Mouse (Mus musculus) hindbrain, embryonic 15.5 days (tissue): ENCODE data around the gene Tmem212. TPM values are rescaled to one million over a fixed set of nuclear protein-coding genes. Genes with fewer than 3 reads are reported as not detected.

Experiments
- ATAC-seq: fragments of 200-750 bp; cut with Nextera tagmentation; 2 replicates; pipeline ENCODE4 v1.8.0; 2017; ENCODE audit warnings: low read depth, moderate number of reproducible peaks, moderate TSS enrichment; ENCODE audit not compliant: low FRiP score
- H3K27ac ChIP-seq: fragments of 300-500 bp; sonication (generic); replicated peaks from 2 replicates; pipeline ENCODE4 v1.5.1; 2015; ENCODE audit warnings: mild to moderate bottlenecking, inconsistent platforms
- H3K27me3 ChIP-seq: fragments of 300-500 bp; sonication (generic); 2 replicates; pipeline ENCODE4 v1.6.1; 2015; ENCODE audit warnings: control low read depth, inconsistent platforms
- H3K36me3 ChIP-seq: fragments of 300-500 bp; sonication (generic); 2 replicates; pipeline ENCODE4 v1.6.1; 2015; ENCODE audit warnings: control low read depth, inconsistent platforms
- H3K4me1 ChIP-seq: fragments of 300-500 bp; sonication (generic); replicated peaks from 2 replicates; pipeline ENCODE4 v1.6.1; 2015; ENCODE audit warnings: control low read depth, inconsistent platforms
- H3K4me2 ChIP-seq: fragments of 300-500 bp; sonication (generic); 2 replicates; pipeline ENCODE4 v1.6.1; 2015; ENCODE audit warnings: moderate library complexity, mild to moderate bottlenecking, inconsistent platforms
- H3K4me3 ChIP-seq: fragments of 300-500 bp; sonication (generic); 2 replicates; pipeline ENCODE4 v1.5.1; 2015; ENCODE audit warnings: mild to moderate bottlenecking, inconsistent platforms
- H3K9ac ChIP-seq: fragments of 300-500 bp; sonication (generic); 2 replicates; pipeline ENCODE4 v1.6.1; 2015; ENCODE audit warnings: inconsistent platforms
- H3K9me3 ChIP-seq: fragments of 300-500 bp; sonication (generic); 2 replicates; pipeline ENCODE4 v1.6.1; 2016; ENCODE audit warnings: control low read depth, inconsistent platforms
- WGBS: fragments of 180-500 bp; shearing (Covaris S2); methylation state at CpG from one replicate; pipeline ENCODE4 v1.1.7; 2015; 5-methylcytosine and 5-hydroxymethylcytosine counted together
- polyA plus RNA-seq: library from polyadenylated mRNA; unstranded; fragments of >200 nt; fragmentation: Nextera tagmentation; extraction: Ambion mirVana; gene quantifications from 2 replicates; pipeline ENCODE4 v1.2.1, GENCODE M21; 2015

Tmem212 gene
- polyA plus RNA-seq, 1 experiment from 2014 or later: not detected

GRCm38 (mm10) chr3:27828755-27829154 lies 67.4 kb downstream of the Tmem212 start:
- 85% methylated on average over 3 of the region's 3 CpGs for WGBS
- Histone ChIP-seq H3K9me3 (no peaks in the 10 kb centered on the region), H3K27ac (no peak overlapping the region), H3K36me3 (no peaks in the 10 kb centered on the region), H3K4me1 (no peaks in the 10 kb centered on the region), H3K4me2 (no peak overlapping the region), H3K4me3 (no peak overlapping the region), H3K27me3 (no peaks in the 10 kb centered on the region), H3K9ac (no peak overlapping the region)
- no peak for ATAC-seq

GRCm38 (mm10) chr3:27827236-27827635 lies 68.9 kb downstream of the Tmem212 start:
- ATAC-seq: no peak
- Histone ChIP-seq H3K4me3 (no peak overlapping the region), H3K27ac (no peak overlapping the region), H3K4me2 (no peak overlapping the region), H3K36me3 (no peaks in the 10 kb centered on the region), H3K4me1 (no peaks in the 10 kb centered on the region), H3K9ac (no peak overlapping the region), H3K9me3 (no peaks in the 10 kb centered on the region), H3K27me3 (no peaks in the 10 kb centered on the region)
- WGBS: 89% methylated on average over 3 of the region's 3 CpGs

DNA sequence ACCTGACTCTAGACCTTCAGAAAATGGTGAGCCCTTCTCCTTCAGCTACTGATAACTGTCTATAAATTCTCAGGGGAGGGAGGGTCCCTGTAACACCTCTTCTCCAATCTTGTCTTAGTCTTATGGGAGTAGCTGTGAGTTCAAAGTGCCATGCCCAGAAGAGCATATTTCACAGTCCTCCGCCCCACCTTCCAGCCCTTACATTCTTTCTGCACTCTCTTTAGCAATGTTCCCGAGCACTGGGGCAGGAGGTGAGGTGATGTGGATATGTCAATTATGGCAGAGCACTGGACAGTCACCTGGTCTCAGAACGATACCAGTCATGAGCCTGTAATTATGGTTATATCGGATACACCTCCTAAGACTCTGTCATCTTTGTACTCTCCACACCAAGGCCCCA lies 70.2 kb downstream of the Tmem212 start:
- H3K27ac ChIP-seq: no peak overlapping the region
- H3K36me3 ChIP-seq: no peaks in the 10 kb centered on the region
- H3K4me2 ChIP-seq: no peak overlapping the region
- WGBS: 84% methylated on average over 4 of the region's 4 CpGs
- no peaks in the 10 kb centered on the region for H3K4me1 ChIP-seq
- H3K9ac ChIP-seq: no peak overlapping the region
- no peaks in the 10 kb centered on the region for H3K27me3 ChIP-seq
- H3K4me3 ChIP-seq: no peak overlapping the region
- H3K9me3 ChIP-seq: no peaks in the 10 kb centered on the region
- ATAC-seq: no peak

Other genes starting within 250 kb of the Tmem212 start
- gene Fndc3b, start 185.1 kb downstream of the Tmem212 start, polyA plus RNA-seq: 7.5 and 8.5 TPM in 2 replicates
- 5.2 and 5.5 TPM in 2 replicates for gene Pld1, start 42.3 kb upstream of the Tmem212 start, polyA plus RNA-seq